Mouse (Mus musculus) hindbrain, embryonic 14.5 days (tissue): ENCODE measurements around the gene Arsk. TPM values are rescaled to one million over a fixed set of nuclear protein-coding genes. Genes with fewer than 3 reads are reported as not detected.

Experiments used
- ATAC-seq: fragments of 200-750 bp; cut with Nextera tagmentation; 2 replicates; pipeline ENCODE4 v1.8.0; 2017; ENCODE audit warnings: moderate number of reproducible peaks, mild to moderate bottlenecking, moderate TSS enrichment, moderate library complexity; ENCODE audit not compliant: low FRiP score
- DNase-seq: peaks from one replicate; pipeline ENCODE4 v3.0.0-alpha.2; 2015; ENCODE audit warnings: low spot score
- H3K27ac ChIP-seq: fragments of 300-500 bp; sonication (generic); 2 replicates; pipeline ENCODE4 v1.5.1; 2014; ENCODE audit warnings: mild to moderate bottlenecking, moderate library complexity
- H3K27me3 ChIP-seq: fragments of 300-500 bp; sonication (generic); 2 replicates; pipeline ENCODE4 v1.6.1; 2014; ENCODE audit warnings: mild to moderate bottlenecking, low read length, mixed read lengths; ENCODE audit not compliant: control insufficient read depth, insufficient read depth
- H3K36me3 ChIP-seq: fragments of 300-500 bp; sonication (generic); replicated peaks from 2 replicates; pipeline ENCODE4 v1.6.1; 2014; ENCODE audit not compliant: control insufficient read depth, insufficient read depth
- H3K4me1 ChIP-seq: fragments of 300-500 bp; sonication (generic); replicated peaks from 2 replicates; pipeline ENCODE4 v1.6.1; 2014; ENCODE audit warnings: antibody characterized with exemption, low read length, mixed read lengths; ENCODE audit not compliant: control insufficient read depth, insufficient read depth
- H3K4me2 ChIP-seq: fragments of 300-500 bp; sonication (generic); replicated peaks from 2 replicates; pipeline ENCODE4 v1.6.1; 2014; ENCODE audit warnings: mild to moderate bottlenecking, moderate library complexity
- H3K4me3 ChIP-seq: fragments of 300-500 bp; sonication (generic); replicated peaks from 2 replicates; pipeline ENCODE4 v1.5.1; 2014; ENCODE audit warnings: mild to moderate bottlenecking, low read length
- H3K9ac ChIP-seq: fragments of 300-500 bp; sonication (generic); 2 replicates; pipeline ENCODE4 v1.6.1; 2014
- H3K9me3 ChIP-seq: fragments of 300-500 bp; sonication (generic); 2 replicates; pipeline ENCODE4 v1.6.1; 2016; ENCODE audit warnings: low read length; ENCODE audit not compliant: control insufficient read depth
- WGBS: fragments of 180-500 bp; shearing (Covaris S2); extraction: QIAGEN DNeasy Blood & Tissue Kit; methylation state at CpG from one replicate; pipeline ENCODE4 v1.1.7; 2014; 5-methylcytosine and 5-hydroxymethylcytosine counted together
- polyA plus RNA-seq: library from polyadenylated mRNA; unstranded; fragments of >200 nt; fragmentation: Nextera tagmentation; extraction: Ambion mirVana; gene quantifications from 2 replicates; pipeline ENCODE4 v1.2.1, GENCODE M21; 2014

Gene Arsk
- polyA plus RNA-seq, result 4.1 and 4.9 TPM in 2 replicates

- H3K4me1 ChIP-seq, result peaks cover 9% of the 10 kb centered on the region; the same call in 1 of the 2 replicates
- DNase-seq (peak; percentile 97), ATAC-seq (peak; percentile 99)
- H3K36me3 ChIP-seq, result no peaks in the 10 kb centered on the region; the same call in 1 of the 2 replicates
- peak within 1 kb of the TSS; percentile 71 for H3K9ac ChIP-seq
- peak within 1 kb of the TSS; percentile 68; the same call in 1 of the 2 replicates for H3K27ac ChIP-seq
- WGBS, result under 1% methylated on average over 34 of the region's 34 CpGs
- H3K27me3 ChIP-seq, result no peaks in the 10 kb centered on the region
- no peaks in the 10 kb centered on the region for H3K9me3 ChIP-seq
- H3K4me2 ChIP-seq, result peak within 1 kb of the TSS; percentile 85
- peak within 1 kb of the TSS; percentile 70 for H3K4me3 ChIP-seq
Observed at GRCm38 (mm10) chr13:76098493-76099303, at the start of gene Arsk, which contains the start of gene Ttc37. Arsk (minus strand) TSS chr13:76098660. Ttc37 (plus strand) TSS chr13:76098734.

DNA sequence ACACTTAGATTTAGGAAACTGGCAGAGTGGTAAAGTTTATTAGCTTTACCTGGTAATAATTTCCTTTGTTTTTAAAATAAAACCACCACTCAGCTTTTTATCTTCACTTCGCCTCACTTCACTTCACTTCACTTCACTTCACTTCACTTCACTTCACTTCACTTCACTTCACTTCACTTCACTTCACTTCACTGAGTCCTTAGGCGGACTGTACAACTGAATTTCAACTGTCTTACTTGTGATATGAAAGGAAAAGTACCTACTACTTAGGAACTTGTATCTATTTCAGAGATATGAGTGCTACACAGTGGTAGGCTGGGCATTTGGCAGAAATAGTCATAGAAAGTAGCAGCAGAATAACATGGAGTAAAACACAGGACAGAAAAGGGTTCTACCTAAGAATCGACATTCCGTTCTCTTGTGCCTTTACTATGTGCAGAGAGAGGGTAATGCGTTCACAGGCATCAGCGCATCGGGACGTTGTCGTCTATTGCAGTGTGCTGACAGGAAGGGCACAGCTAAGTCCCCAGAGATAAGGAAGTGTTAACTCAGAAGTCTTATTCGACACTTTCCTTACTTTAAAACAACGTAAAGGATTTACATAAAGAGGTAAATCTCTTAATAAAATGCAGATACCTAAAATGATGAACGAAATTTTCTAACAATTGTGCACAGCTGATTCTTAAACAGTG is 42.8 kb upstream of the Arsk start:
- no peaks in the 10 kb centered on the region for H3K9me3 ChIP-seq
- 90% methylated on average over 12 of the region's 12 CpGs for WGBS
- no peak for ATAC-seq

DNA sequence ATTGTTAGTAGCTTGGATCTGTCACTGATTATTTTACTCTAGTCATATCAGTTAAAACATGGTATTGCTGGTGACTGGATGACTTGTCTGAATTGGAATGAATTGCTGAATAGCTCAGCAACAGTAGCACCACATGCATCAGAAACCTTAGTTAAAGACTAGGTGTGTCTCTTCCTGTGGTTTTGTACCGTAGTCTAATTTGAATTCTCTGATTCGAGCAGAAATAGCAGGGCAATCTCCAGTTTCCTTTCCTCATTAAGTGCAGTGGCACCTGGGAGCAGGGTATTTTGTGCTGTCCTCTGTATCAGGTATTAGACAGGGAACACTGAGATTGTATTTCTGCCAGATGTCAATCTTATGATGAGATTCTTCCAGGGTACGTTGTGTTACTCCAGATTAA is 40.4 kb upstream of the Arsk start:
- H3K36me3 ChIP-seq, result peaks cover 71% of the 10 kb centered on the region
- no peak overlapping the region for H3K9ac ChIP-seq
- WGBS, result 91% methylated on average over 3 of the region's 3 CpGs

More for the DNA sequence above, 42.8 kb upstream of the Arsk start:
- Histone ChIP-seq H3K4me2 (no peak overlapping the region), H3K4me3 (no peak overlapping the region), H3K27me3 (no peaks in the 10 kb centered on the region), H3K27ac (no peak overlapping the region), H3K9ac (no peak overlapping the region), H3K36me3 (peaks cover 61% of the 10 kb centered on the region), H3K4me1 (no peaks in the 10 kb centered on the region)
- no peak for DNase-seq

GRCm38 (mm10) chr13:76132415-76132814 is 34.0 kb upstream of the Arsk start:
- H3K4me1 ChIP-seq, result no peaks in the 10 kb centered on the region
- no peak for ATAC-seq
- no peak overlapping the region for H3K27ac ChIP-seq
- no peak for DNase-seq
- whole genome bisulfite sequencing, result 89% methylated on average over 4 of the region's 4 CpGs
- H3K36me3 ChIP-seq, result peaks cover 90% of the 10 kb centered on the region
- H3K27me3 ChIP-seq, result no peaks in the 10 kb centered on the region
- no peaks in the 10 kb centered on the region for H3K9me3 ChIP-seq
- H3K4me2 ChIP-seq, result no peak overlapping the region
- no peak overlapping the region for H3K9ac ChIP-seq
- H3K4me3 ChIP-seq, result no peak overlapping the region

More for the DNA sequence above, 40.4 kb upstream of the Arsk start:
- H3K27ac ChIP-seq, result no peak overlapping the region
- H3K4me3 ChIP-seq, result no peak overlapping the region
- H3K9me3 ChIP-seq, result no peaks in the 10 kb centered on the region
- DNase-seq, result no peak
- ATAC-seq, result no peak
- no peaks in the 10 kb centered on the region for H3K27me3 ChIP-seq
- H3K4me2 ChIP-seq, result no peak overlapping the region
- H3K4me1 ChIP-seq, result no peaks in the 10 kb centered on the region

- Histone ChIP-seq H3K9ac (no peak overlapping the region), H3K27ac (no peak overlapping the region), H3K9me3 (no peaks in the 10 kb centered on the region), H3K27me3 (no peaks in the 10 kb centered on the region), H3K4me2 (no peak overlapping the region), H3K4me1 (no peaks in the 10 kb centered on the region), H3K36me3 (peaks cover 93% of the 10 kb centered on the region), H3K4me3 (no peak overlapping the region)
- DNase-seq, result no peak
- 95% methylated on average over 4 of the region's 4 CpGs for WGBS
- ATAC-seq, result no peak
Observed at GRCm38 (mm10) chr13:76128799-76129198, 30.3 kb upstream of the Arsk start.

DNA sequence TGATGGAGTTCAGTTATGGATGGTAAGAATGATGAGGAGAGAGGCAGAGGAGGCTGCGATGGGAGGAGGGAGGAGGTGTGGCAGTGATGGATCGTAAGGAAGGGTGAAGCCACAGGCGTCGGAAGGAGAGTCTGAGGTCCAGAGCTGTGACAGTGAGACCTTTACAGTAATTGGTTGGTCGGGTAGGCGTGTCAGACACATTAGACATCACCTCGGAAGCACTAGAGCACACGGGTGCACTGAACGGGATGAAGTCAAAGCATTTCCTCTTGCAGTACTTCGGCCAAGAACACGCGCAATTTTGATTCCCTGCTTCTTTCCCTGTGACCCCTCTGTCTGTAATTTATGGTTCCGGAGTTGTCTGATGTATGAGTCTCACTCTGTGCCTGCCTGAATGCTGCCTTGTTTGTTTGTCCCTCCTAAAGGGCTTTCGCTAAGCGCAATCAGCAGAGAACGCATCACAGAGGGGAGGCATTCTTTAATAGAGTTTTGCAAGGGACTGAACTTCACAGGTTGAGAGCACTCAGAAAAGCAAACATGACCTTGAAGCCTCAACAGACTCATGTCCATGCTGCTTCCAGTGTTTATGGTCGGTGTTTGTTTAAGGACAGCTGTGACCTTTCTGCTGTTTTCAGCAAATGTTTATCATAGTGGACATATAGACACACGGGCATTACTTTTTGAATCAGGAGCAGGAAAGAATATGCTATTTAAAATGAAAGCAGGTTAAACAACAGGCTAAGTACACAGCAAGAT is 10.8 kb upstream of the Arsk start:
- 92% methylated on average over 18 of the region's 18 CpGs for WGBS

GRCm38 (mm10) chr13:76101989-76102388 is 3.5 kb upstream of the Arsk start:
- H3K36me3 ChIP-seq, result no peaks in the 10 kb centered on the region; the same call in 1 of the 2 replicates
- H3K4me2 ChIP-seq, result no peak overlapping the region
- no peak overlapping the region for H3K9ac ChIP-seq
- H3K4me1 ChIP-seq, result peaks cover 9% of the 10 kb centered on the region; the same call in 1 of the 2 replicates
- H3K27ac ChIP-seq, result no peak overlapping the region
- H3K4me3 ChIP-seq, result no peak overlapping the region
- WGBS, result 94% methylated on average over 2 of the region's 2 CpGs
- ATAC-seq (no peak), DNase-seq (no peak)
- no peaks in the 10 kb centered on the region for H3K27me3 ChIP-seq
- H3K9me3 ChIP-seq, result no peaks in the 10 kb centered on the region

More for the DNA sequence above, 10.8 kb upstream of the Arsk start:
- Histone ChIP-seq H3K4me1 (no peaks in the 10 kb centered on the region), H3K9me3 (no peaks in the 10 kb centered on the region), H3K9ac (no peak overlapping the region), H3K27ac (no peak overlapping the region), H3K4me3 (no peak overlapping the region), H3K36me3 (peaks cover 56% of the 10 kb centered on the region), H3K4me2 (no peak overlapping the region), H3K27me3 (no peaks in the 10 kb centered on the region)
- ATAC-seq (no peak), DNase-seq (no peak)

DNA sequence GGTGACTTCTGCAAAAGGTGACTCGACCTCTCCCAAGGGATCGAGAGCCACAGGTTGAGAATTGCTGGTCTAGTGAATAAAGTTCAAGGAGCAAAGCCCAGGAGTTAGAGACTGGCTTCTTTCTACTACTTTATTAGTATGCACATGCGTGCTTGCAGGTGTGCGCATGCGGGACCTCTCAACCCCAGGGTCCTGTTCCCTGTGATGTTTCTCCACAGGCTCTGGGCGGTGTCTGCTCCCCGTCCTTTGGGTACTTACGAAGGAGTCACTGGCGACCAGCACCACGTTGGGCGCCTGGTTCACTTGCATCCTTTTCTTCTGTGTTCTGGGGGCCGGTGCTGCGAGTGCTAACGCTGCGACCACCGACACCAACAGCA is 356 bp downstream of the Arsk start:
- Histone ChIP-seq H3K27ac (peak overlapping the region; percentile 68; the same call in 1 of the 2 replicates), H3K9ac (peak overlapping the region; percentile 71), H3K27me3 (no peaks in the 10 kb centered on the region), H3K4me2 (peak overlapping the region; percentile 53), H3K4me1 (peaks cover 9% of the 10 kb centered on the region; the same call in 1 of the 2 replicates), H3K36me3 (no peaks in the 10 kb centered on the region; the same call in 1 of the 2 replicates), H3K4me3 (peak overlapping the region; percentile 70), H3K9me3 (no peaks in the 10 kb centered on the region)
- DNase-seq (no peak), ATAC-seq (peak; percentile 88)
- WGBS, result 3% methylated on average over 16 of the region's 16 CpGs
